In the genomic region with DNA sequence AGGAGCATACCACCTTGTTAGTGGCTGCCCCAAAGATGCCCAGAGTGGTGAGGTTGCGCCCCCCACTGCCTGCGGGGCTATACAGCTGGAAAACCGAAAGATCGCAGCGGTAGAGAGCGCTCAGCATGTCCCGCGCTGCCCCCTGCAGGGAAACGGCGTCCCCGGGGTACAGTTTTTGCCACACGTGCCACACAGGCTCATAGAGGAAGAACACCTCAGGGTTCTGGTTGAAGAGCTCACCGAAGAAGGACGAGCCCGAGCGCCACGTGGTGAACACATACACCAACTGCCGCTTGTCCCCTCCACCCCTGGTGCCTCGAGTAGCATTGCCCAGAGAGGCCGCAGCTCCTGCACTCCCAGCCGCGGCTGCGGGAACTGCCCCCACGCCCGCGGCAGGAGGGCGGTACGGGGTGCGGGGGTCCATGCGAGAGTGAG, we compare ENCODE assay signal across 8 mouse cellular contexts. TPM values are rescaled to one million over a fixed set of nuclear protein-coding genes. Genes with fewer than 3 reads are reported as not detected.
A peak's percentile ranks its signal among the peaks of the same experiment; 100 is the strongest.
DNase-seq lines count a peak whose midpoint lies in the region; ATAC-seq and TF ChIP-seq lines count a peak whose summit lies in the region.

No protein-coding gene starts in this region.

- intact Hi-C loops in heart, postnatal 36 days (cut with DNase I), result loop anchor here (5.0 kb wide), 2 partner anchors 218 to 668 kb away; no protein-coding TSS in a partner anchor

- peak; percentile 38 for TF ChIP-seq CTCF in C2C12 (IDR thresholded peaks at IDR 0.05; ENCODE audit: control insufficient read depth, insufficient read depth, insufficient read length)
- TF ChIP-seq CTCF in forebrain, postnatal 0 days (IDR thresholded peaks at IDR 0.05; ENCODE audit: low read depth), result peak; percentile 88

- peak overlapping the region; percentile 72 for H3ac ChIP-seq in C2C12 (ENCODE audit: control insufficient read depth, insufficient read length, low read depth)

- H3K79me3 ChIP-seq in C2C12 (ENCODE audit: low read depth), result peaks cover 21% of the 10 kb centered on the region

- H3K36me3 ChIP-seq in C2C12 (ENCODE audit: control insufficient read depth, insufficient read depth), result peaks cover 24% of the 10 kb centered on the region
- no peaks in the 10 kb centered on the region; the same call in 1 of the 2 replicates for H3K36me3 ChIP-seq in forebrain, postnatal 0 days (ENCODE audit: insufficient read depth)
- H3K36me3 ChIP-seq in liver, embryonic 16.5 days (ENCODE audit: control insufficient read depth, insufficient read depth), result no peaks in the 10 kb centered on the region
- no peaks in the 10 kb centered on the region for H3K36me3 ChIP-seq in neural tube, embryonic 15.5 days

- peak; percentile 63 for ATAC-seq in forebrain, postnatal 0 days
- ATAC-seq in liver, embryonic 16.5 days (ENCODE audit: low read depth), result peak; percentile 18; the same call in 1 of the 2 replicates
- peak; percentile 34 for ATAC-seq in neural tube, embryonic 15.5 days (ENCODE audit: low FRiP score)

- H3K9me3 ChIP-seq in forebrain, postnatal 0 days (ENCODE audit: low read length), result no peaks in the 10 kb centered on the region
- H3K9me3 ChIP-seq in liver, embryonic 16.5 days (replicated peaks; ENCODE audit: control insufficient read depth, low read length), result no peaks in the 10 kb centered on the region
- H3K9me3 ChIP-seq in neural tube, embryonic 15.5 days (replicated peaks), result no peaks in the 10 kb centered on the region

- peak; percentile 57 for DNase-seq in brain, embryonic 18.5 days (ENCODE audit: low read depth, low spot score)
- DNase-seq in forebrain, postnatal 0 days, result peak; percentile 88
- peak; percentile 54 to 62 for DNase-seq in heart, postnatal 36 days
- peak; percentile 86 to 93 for DNase-seq in layer of hippocampus, adult 18-20 months (ENCODE audit: low spot score in 2 of 2)
- DNase-seq in thymus, postnatal 0 days (ENCODE audit: low spot score), result peak; percentile 67

- H3K4me3 ChIP-seq in C2C12 (ENCODE audit: insufficient read depth, poor library complexity, severe bottlenecking), result peak overlapping the region; percentile 60
- peak overlapping the region; percentile 79 for H3K4me3 ChIP-seq in forebrain, postnatal 0 days (ENCODE audit: low read depth, low read length)
- peak overlapping the region; percentile 52 for H3K4me3 ChIP-seq in liver, embryonic 16.5 days (ENCODE audit: low read depth, low read length)
- H3K4me3 ChIP-seq in neural tube, embryonic 15.5 days (replicated peaks), result peak overlapping the region; percentile 77

- H3K4me2 ChIP-seq in forebrain, postnatal 0 days (ENCODE audit: low read depth), result peak overlapping the region; percentile 94
- H3K4me2 ChIP-seq in liver, embryonic 16.5 days (ENCODE audit: low read depth, low read length), result peak overlapping the region; percentile 62
- H3K4me2 ChIP-seq in neural tube, embryonic 15.5 days, result peak overlapping the region; percentile 88

- peak overlapping the region; percentile 88 for H3K27ac ChIP-seq in forebrain, postnatal 0 days (ENCODE audit: low read depth, low read length)
- H3K27ac ChIP-seq in liver, embryonic 16.5 days (ENCODE audit: low read length), result no peak overlapping the region
- H3K27ac ChIP-seq in neural tube, embryonic 15.5 days (replicated peaks), result peak overlapping the region; percentile 85

- H3K27me3 ChIP-seq in C2C12 (ENCODE audit: control insufficient read depth, insufficient read depth, insufficient read length), result no peaks in the 10 kb centered on the region
- no peaks in the 10 kb centered on the region for H3K27me3 ChIP-seq in forebrain, postnatal 0 days (ENCODE audit: insufficient read depth, low read length)
- peaks cover 49% of the 10 kb centered on the region for H3K27me3 ChIP-seq in liver, embryonic 16.5 days (ENCODE audit: control insufficient read depth, insufficient read depth, low read depth, low read length)
- H3K27me3 ChIP-seq in neural tube, embryonic 15.5 days (replicated peaks), result no peaks in the 10 kb centered on the region; the same call in 1 of the 2 replicates

- H3K4me1 ChIP-seq in forebrain, postnatal 0 days (ENCODE audit: insufficient read depth), result peaks cover 6% of the 10 kb centered on the region; the same call in 1 of the 2 replicates
- H3K4me1 ChIP-seq in liver, embryonic 16.5 days (ENCODE audit: control insufficient read depth, low read depth, low read length), result no peaks in the 10 kb centered on the region; the same call in 1 of the 2 replicates
- H3K4me1 ChIP-seq in neural tube, embryonic 15.5 days, result peaks cover 28% of the 10 kb centered on the region

- under 1% methylated on average over 30 of the region's 30 CpGs for WGBS in forebrain, postnatal 0 days
- under 1% methylated on average over 30 of the region's 30 CpGs for WGBS in liver, embryonic 16.5 days (ENCODE audit: insufficient replicate concordance)
- WGBS in neural tube, embryonic 15.5 days, result 1% methylated on average over 30 of the region's 30 CpGs

- peaks cover 42% of the 10 kb centered on the region for H3K79me2 ChIP-seq in C2C12 (ENCODE audit: control insufficient read depth, insufficient read depth)

- H3K9ac ChIP-seq in forebrain, postnatal 0 days, result peak overlapping the region; percentile 85
- H3K9ac ChIP-seq in liver, embryonic 16.5 days (ENCODE audit: low read depth, low read length), result no peak overlapping the region
- H3K9ac ChIP-seq in neural tube, embryonic 15.5 days (replicated peaks), result peak overlapping the region; percentile 76

TF ChIP-seq in C2C12, 6 proteins besides CTCF, POLR2A, EP300 and RAD21:
- no peak for TF ChIP-seq MYOG (IDR thresholded peaks at IDR 0.05; ENCODE audit: control insufficient read depth, extremely low read depth, insufficient read length)
- TF ChIP-seq MAX (IDR thresholded peaks at IDR 0.05), result peak; percentile 57
- no peak for TF ChIP-seq USF1 (IDR thresholded peaks at IDR 0.05; ENCODE audit: low read depth)
TF ChIP-seq in C2C12: peak in this region for 1.

RNA-seq across cellular contexts. Expression of gene Chst2, which starts 1.0 kb away (rescaled TPM):
- polyA plus RNA-seq in C2C12 (2012; fragmentation: generic; extraction: Trizol), result 45.5 TPM
- 58.6 and 68.2 TPM in 2 replicates for total RNA-seq in forebrain, postnatal 0 days (2014; rRNA removed)
- 17.9 and 35.9 TPM in 2 replicates for polyA plus RNA-seq in forebrain, postnatal 0 days (2015; fragmentation: Nextera tagmentation; extraction: Ambion mirVana)
- 1 to 10 TPM; 1.1 to 1.4 TPM for total RNA-seq in heart, postnatal 36 days (2021)
- total RNA-seq in layer of hippocampus, adult 18-20 months (2021), result 100 to 1,000 TPM in 1 of 2 experiments, 10 to 100 TPM in 1; 96.8 to 103 TPM
- polyA plus RNA-seq in liver, embryonic 16.5 days (2015; fragmentation: Nextera tagmentation; extraction: Ambion mirVana), result 0.25 and 0.28 TPM in 2 replicates
- 14.6 and 15.9 TPM in 2 replicates for polyA plus RNA-seq in neural tube, embryonic 15.5 days (2015; fragmentation: Nextera tagmentation; extraction: Ambion mirVana)
- polyA plus RNA-seq in thymus, postnatal 0 days (2015; fragmentation: Nextera tagmentation; extraction: Ambion mirVana), result 0.91 and 1.0 TPM in 2 replicates
